Mouse (Mus musculus) layer of hippocampus, adult 2 months (tissue): Measurements from ENCODE around the gene Rasa2. TPM values are rescaled to one million over a fixed set of nuclear protein-coding genes. Genes with fewer than 3 reads are reported as not detected.

Experiments used
- DNase-seq, 2 experiments: peaks; one replicate each; pipeline ENCODE4 v3.0.0; 2022; ENCODE audit warnings: low spot score in 2 of 2
- H3K27ac ChIP-seq: fragments of 200-600 bp; 2 replicates; pipeline ENCODE4 v1.8.1; 2022
- H3K4me3 ChIP-seq: fragments of 200-600 bp; 2 replicates; pipeline ENCODE4 v1.8.1; 2022; ENCODE audit warnings: mild to moderate bottlenecking
- CTCF ChIP-seq: fragments of 200-600 bp; conservative IDR thresholded peaks from 2 replicates; pipeline ENCODE4 v1.8.1; 2022; ENCODE audit warnings: antibody characterized with exemption, mild to moderate bottlenecking, moderate library complexity
- total RNA-seq, 2 experiments: library from RNA; stranded (reverse); gene quantifications; 2 replicates each; pipeline ENCODE4 v1.2.3; 2021

Gene Rasa2
- total RNA-seq, 2 experiments from 2014 or later = 27.7 to 31.8 TPM

DNA sequence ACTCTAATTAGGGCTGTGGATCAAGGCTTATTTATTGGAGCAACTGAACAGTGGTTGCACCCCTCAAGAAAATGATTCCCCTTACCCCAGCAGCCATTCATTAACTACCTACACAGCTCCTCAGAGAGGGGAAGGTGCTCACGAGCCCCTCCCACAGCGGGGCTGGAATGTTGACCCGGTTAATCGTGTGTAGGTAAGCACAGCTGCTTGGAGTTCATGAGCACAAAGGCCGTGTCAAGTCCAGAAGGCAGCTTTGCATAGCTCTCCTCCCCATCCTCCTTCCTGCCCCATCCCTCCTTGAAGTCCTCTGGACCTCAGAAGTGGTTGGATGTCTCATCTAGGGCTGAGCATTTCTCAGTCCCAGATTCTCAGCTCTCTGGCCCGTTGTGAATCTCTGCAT lies 3.8 kb upstream of the Rasa2 start:
- Histone ChIP-seq H3K27ac (no peak overlapping the region), H3K4me3 (no peak overlapping the region)
- DNase-seq = no peak
- TF ChIP-seq CTCF = no peak

DNA sequence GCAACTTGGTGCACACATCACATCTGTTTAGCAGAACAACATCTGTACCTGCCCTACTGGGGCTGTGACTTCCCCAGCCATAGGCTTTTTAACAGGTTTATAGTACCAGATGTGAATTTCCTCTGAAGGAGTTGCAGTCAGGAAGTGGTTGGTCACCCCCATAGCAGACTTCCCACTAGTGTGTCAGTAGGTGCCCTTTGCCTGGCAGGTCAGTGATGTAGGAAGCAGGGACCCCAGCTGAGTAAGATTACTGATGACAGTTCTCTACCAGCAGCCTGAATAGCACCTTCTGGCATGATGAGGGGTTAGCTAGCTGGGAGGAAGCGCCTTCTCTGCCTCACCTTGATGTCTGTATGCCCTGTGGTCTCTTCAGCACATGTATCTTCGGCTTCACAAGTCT lies 2.4 kb upstream of the Rasa2 start:
- H3K27ac ChIP-seq = no peak overlapping the region
- H3K4me3 ChIP-seq = no peak overlapping the region
- TF ChIP-seq CTCF = no peak
- DNase-seq = no peak

GRCm38 (mm10) chr9:96632756-96633155 lies 1.3 kb upstream of the Rasa2 start:
- no peak for DNase-seq
- no peak for TF ChIP-seq CTCF
- no peak overlapping the region for H3K27ac ChIP-seq
- no peak overlapping the region for H3K4me3 ChIP-seq

DNA sequence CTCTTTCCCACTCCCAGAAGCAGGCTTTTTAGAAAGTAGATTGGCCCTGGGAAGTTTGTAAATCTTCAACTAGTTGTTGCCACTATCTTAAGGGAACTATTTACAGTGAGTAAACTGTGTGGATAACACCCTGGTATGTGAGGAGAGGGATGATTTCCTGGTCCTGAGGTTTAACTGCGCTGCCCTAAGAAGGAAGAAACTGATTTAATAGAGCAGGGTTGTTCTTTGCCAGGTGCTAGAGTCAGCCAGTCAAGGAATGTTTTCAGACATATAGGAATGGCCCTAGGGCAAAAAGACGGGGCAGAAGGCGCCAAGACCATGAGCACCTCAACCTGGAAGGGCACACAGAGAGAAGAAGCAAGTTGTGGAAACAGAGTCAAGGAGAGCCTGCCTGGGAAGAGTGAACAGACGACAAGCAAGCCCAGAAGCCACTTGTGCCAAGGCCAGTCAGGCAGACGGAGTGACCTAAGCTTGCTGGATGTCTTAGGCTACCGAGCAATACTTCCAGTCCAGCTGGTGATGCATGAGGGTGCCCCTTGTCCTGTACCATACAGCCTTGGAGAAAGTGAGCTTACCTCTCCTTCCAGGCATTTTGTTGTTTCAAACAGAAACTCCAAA lies 765 bp upstream of the Rasa2 start:
- Histone ChIP-seq H3K27ac (peak overlapping the region; percentile 96), H3K4me3 (peak overlapping the region; percentile 75)
- no peak for DNase-seq
- no peak for TF ChIP-seq CTCF

- TF ChIP-seq CTCF = no peak
- H3K27ac ChIP-seq = peak overlapping the region; percentile 96
- peak overlapping the region; percentile 75 for H3K4me3 ChIP-seq
- peak; percentile 12 to 23 for DNase-seq
Measured at GRCm38 (mm10) chr9:96630571-96631388, 637 bp downstream of the Rasa2 start.

DNA sequence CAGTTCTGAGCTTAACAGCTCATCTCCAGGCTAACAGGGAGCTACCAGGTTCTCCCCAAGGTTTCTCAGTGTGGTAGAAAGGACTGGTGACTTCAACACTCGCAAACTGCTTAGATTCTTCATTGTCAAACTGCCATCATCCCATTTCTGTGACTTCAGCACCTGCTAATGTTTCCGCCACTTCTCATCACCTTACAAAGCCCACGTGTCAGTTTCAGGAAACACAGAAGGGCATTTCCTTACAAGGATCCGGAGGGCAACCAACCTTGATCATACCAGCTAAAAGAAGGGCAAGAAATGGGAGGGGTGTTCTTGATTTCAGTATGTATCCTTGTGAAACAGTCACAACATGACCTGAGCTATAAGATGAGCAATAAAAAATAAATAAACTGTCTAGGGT lies 2.3 kb downstream of the Rasa2 start:
- no peak overlapping the region for H3K4me3 ChIP-seq
- DNase-seq = no peak
- TF ChIP-seq CTCF = no peak
- H3K27ac ChIP-seq = no peak overlapping the region

DNA sequence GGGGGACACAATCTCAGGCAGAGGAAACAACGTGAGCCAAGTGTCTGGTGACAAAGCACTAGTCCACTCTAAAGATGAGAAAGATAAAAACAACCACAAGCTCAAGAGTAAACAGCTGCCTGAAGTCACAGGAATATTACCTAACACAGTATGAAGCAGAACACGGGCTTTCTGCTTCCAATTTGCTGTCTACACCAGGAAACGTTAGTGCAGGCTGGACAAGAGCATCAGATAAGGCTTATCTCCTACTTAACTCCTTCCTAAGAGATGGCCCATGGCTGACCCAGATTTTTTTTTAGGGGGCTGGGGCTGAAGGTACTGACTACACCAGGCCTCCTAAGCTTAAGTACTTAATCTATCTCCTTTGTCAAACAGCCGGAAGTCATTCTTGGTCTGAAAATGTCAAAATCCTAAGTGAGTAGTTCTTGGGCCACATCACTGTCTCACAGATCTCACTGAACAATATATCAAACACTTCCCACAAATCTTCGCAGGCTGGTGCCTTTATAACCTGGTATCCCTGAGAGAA lies 3.8 kb downstream of the Rasa2 start:
- no peak for TF ChIP-seq CTCF
- DNase-seq = peak in 1 of 2 experiments; percentile 1

GRCm38 (mm10) chr9:96627042-96627441 lies 4.4 kb downstream of the Rasa2 start:
- no peak for TF ChIP-seq CTCF
- H3K27ac ChIP-seq = peak overlapping the region; percentile 36; the same call in 1 of the 2 replicates
- no peak for DNase-seq
- H3K4me3 ChIP-seq = no peak overlapping the region

More for the DNA sequence above, 3.8 kb downstream of the Rasa2 start:
- Histone ChIP-seq H3K27ac (peak overlapping the region; percentile 28; the same call in 1 of the 2 replicates), H3K4me3 (no peak overlapping the region)

DNA sequence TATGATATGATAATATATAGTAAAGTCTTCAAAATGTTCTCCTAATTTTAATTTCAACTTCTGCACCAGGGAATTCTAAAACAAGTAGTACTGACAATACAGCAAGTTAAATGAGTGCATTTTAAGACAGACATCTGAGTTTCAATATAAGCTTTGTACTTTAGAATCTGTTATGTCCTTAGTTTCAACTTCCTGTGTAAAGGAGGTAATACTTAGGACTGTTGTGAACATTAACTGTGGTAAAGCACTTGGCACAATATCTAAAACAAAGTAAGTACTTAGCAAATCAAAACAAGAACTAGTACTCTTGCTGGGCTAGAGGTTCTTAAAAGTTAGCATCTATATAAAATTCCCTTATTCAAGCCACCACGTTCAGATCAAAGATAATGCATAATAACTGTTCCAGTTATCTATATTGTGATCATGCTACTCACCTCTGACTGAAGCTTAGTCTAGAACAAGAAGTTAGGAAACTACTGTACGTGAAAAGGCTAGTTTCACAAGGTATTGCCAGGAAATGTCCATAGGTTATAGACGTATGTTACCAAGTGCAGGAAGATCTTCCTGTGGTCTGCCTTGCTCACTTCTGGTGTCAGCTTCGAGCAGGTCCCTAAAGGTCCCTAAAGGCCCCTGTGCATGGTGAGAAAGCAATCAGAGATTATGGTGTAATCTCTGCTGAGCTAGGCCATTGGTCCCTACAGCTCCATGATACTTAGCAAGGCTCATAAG lies 12.8 kb downstream of the Rasa2 start:
- no peak for DNase-seq
- Histone ChIP-seq H3K27ac (no peak overlapping the region), H3K4me3 (no peak overlapping the region)
- no peak for TF ChIP-seq CTCF

DNA sequence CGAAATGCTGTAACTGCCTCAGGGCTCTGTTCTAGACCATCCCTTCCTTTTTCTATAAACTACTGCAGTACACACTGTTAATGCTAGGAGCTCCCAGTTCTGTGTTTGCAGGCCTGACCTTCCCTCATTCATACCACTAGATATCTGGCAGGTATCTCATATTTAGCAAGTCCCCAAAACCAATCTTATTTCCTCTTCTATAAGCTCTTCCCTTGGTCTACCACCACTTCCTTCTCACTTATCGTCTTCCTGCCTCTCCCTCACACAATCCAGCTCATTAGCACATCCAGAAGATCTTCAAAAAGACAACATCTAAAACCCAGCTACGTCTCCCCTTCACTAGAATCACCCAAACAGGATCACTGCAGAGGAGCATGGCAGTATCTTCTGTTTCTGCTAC lies 19.1 kb downstream of the Rasa2 start:
- H3K4me3 ChIP-seq = no peak overlapping the region
- H3K27ac ChIP-seq = no peak overlapping the region
- no peak for TF ChIP-seq CTCF
- DNase-seq = no peak

GRCm38 (mm10) chr9:96611693-96612293 lies 19.6 kb downstream of the Rasa2 start:
- Histone ChIP-seq H3K27ac (no peak overlapping the region), H3K4me3 (no peak overlapping the region)
- no peak for DNase-seq
- TF ChIP-seq CTCF = no peak

- Histone ChIP-seq H3K27ac (no peak overlapping the region), H3K4me3 (no peak overlapping the region)
- no peak for DNase-seq
- no peak for TF ChIP-seq CTCF
Measured at GRCm38 (mm10) chr9:96610813-96611212, 20.6 kb downstream of the Rasa2 start.

DNA sequence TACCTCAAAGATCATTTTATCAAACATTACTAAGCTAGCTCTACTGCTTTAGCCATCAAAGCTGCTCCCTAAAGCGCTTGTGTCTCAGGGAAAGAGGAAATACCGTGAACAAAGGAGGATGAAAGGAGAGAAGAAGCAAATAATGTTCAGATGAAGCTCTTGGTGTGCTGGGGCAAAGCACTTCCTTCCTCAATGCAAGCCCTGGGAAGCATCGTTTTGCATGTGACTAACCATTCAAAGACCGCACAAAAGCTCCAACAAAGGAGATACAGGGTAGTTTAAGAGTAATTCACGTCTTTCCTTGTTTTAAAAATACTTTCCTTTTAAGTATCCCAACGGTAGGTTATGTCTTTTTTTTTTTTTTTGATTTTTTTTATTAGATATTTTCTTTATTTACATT lies 28.0 kb downstream of the Rasa2 start:
- no peak overlapping the region for H3K4me3 ChIP-seq
- TF ChIP-seq CTCF = no peak
- no peak for DNase-seq
- H3K27ac ChIP-seq = no peak overlapping the region
